Mouse (Mus musculus): ENCODE data around the gene Nrbf2. TPM values are rescaled to one million over a fixed set of nuclear protein-coding genes. Genes with fewer than 3 reads are reported as not detected.

Gene Nrbf2
- 17.5 TPM for polyA plus RNA-seq (2014; fragmentation: Illumina TruSeq; extraction: RNeasy Lipid Tissue Mini Kit (QIAGEN cat#74804); ENCODE audit: insufficient read depth, low read depth, low replicate concordance)

DNA sequence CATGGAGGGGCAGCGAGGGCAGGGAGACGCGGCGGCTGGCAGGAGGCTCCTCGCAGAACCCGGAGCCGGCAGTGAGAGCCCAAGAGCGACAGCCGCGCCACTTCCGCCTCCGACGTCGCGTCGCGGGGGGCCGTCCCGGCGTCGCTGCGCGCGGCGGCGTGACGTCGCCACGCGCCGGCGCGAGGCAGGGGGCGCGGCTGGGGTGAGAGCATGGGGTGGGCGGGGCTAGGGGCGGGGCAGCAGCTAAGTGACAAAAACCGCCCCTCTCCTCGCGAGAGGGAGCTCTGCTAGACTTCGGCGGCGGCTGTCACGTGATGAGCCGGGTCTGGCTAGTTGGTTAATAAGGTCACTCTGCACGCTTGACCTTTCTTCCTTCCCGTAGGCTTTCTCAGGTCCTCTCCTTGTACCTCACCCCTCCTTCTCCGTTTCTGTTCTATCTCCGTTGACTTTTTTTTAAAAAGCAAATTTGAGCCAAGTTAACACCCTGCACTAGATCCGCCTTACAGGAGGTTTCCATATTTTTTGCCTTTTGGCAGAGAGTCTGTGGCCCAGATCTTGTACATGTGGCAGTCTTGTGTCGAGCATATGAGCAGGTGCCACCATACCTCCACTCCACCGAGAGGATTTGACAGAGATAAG is at the start of gene Nrbf2:
Nrbf2 (minus strand) TSS at position 130 of the 639 bp plus-strand sequence.

Other genes starting within 250 kb of the Nrbf2 start
- gene Jmjd1c, start 189.2 kb downstream of the Nrbf2 start, polyA plus RNA-seq (2014; fragmentation: Illumina TruSeq; extraction: RNeasy Lipid Tissue Mini Kit (QIAGEN cat#74804); ENCODE audit: insufficient read depth, low read depth, low replicate concordance), result 9.1 TPM
- 15.9 TPM for gene Reep3, start 188.4 kb downstream of the Nrbf2 start, polyA plus RNA-seq (2014; fragmentation: Illumina TruSeq; extraction: RNeasy Lipid Tissue Mini Kit (QIAGEN cat#74804); ENCODE audit: insufficient read depth, low read depth, low replicate concordance)

Measured in lung, adult 10 weeks (tissue).